Mouse (Mus musculus) liver, adult (tissue): ENCODE data around the gene Slit3.

ENCODE experiments used
- GATA4 ChIP-seq: IDR thresholded peaks from 2 replicates; pipeline ENCODE4 v1.6.1; 2014; ENCODE audit warnings: mild to moderate bottlenecking, low read length; ENCODE audit not compliant: insufficient replicate concordance

Gene Slit3

DNA sequence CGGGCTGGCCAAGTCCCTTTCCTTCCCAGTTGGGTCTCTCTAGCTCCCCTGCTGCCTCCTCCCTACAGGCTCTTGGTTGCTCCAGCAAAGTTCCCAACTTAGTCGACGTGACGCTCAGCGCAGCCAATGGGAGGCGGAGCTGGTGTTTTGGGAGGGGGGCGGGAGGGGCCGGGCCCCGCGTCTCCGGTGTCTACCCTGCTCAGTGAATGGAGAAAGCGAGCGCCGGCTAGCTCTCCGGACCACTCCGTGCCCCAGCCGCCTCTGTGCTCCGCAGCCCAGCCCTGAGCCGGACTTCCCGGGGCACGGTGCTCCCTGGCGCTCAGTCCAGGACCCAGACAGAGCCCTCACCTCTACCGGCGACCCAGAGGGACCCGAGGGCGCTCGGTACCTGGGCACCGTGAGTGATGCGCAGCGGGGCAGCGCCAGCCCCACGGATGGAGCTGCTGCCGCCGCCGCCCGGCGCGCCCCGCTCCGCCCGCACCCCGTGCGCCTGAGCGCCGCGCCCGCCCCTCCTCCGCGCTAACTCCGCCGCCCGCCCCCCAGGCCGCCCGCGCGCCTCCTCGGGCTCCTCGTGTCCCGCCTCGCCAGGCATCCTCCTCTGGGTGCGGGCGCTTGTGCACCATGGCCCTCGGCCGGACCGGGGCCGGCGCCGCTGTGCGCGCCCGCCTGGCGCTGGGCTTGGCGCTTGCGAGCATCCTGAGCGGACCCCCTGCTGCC, at the start of gene Slit3:
TSS of gene Slit3 (plus strand) at position 331 of the 717 bp plus-strand sequence.
- TF ChIP-seq GATA4: no peak

DNA sequence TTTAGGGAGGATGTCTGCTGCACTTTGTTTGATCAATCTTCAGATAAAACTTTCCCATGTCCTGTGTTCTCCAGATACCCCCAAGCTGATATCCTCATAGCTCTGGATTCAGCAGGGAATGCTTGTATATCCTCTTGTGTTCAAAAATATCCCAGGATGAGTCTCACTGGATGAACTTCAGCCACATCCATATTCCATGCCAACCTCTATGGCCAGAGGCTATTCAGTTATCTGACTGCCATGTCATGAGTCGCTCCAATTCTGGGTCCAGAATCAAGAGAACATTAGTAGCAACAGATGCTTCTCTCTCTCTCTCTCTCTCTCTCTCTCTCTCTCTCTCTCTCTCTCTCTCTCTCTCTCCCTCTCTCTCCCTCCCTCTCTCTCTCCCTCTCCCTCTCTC, 49.6 kb upstream of the Slit3 start:
- no peak for TF ChIP-seq GATA4

DNA sequence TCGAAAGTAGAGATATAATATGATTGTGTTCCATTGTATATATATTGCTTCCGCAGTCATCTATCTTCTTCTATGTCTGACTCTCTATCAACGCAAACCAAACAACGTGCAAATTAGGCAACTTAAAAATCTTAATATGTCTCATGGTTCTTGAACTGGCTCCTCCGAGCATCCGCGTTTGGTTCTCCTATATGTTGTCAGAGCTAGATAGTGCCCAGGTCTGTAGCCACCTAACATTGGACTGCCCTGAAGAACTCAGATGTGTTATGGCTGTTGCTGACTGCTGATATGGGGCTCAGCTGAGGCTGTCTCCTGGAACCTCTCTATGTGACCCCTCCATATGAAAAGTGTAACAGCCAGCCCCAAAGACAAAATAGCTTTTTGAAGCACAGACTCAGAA, 45.6 kb upstream of the Slit3 start:
- TF ChIP-seq GATA4: no peak

DNA sequence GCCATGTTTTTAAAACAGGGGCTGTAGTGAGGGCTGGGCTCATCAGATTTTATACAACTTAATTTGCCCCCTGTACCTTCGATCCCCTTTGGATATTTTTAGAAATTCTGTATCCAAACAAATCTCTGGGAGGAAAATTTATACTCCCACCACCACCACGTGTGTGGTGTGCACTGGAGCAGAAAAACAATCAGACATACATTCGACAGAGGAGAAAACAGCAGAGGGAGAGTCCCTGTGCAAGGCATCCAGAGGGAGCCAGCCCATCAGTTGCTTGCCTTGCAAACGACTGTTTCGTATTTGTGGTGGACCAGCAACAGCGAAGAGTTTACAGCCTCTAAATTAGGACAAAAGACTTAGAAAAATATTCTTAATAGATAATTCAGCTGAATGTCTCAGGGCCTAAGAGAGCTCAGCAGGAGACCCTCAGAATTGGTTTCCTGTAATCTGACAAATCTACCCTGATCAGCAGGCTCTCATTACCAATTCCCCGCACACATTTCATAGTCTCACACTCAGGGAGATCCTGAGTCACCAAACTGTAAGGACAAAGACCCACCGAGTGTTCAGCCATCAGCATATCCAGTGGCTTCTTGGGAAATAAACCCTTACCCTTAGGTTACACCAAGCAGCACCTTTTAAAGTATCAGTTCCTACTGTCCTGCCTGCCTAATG, 40.4 kb upstream of the Slit3 start:
- TF ChIP-seq GATA4: no peak

DNA sequence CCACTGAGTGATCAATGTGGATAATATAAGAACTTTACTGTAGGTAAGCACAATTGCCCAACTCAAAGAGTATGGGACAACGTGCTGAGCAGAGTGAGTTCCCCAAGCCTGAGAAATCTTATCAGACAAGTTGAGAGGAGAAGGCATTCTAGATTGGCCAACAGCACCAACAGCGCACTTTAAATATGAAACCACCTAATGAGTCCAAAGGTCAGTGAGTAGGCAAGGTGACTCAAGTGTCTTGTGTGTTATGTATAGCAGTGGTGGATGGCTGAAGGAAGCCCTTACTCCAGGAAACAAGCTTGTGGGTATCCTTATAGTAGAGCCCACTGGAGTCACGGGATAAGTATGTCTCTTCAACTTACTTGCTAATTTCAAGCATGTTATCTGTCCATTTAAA, 38.7 kb upstream of the Slit3 start:
- TF ChIP-seq GATA4: no peak

DNA sequence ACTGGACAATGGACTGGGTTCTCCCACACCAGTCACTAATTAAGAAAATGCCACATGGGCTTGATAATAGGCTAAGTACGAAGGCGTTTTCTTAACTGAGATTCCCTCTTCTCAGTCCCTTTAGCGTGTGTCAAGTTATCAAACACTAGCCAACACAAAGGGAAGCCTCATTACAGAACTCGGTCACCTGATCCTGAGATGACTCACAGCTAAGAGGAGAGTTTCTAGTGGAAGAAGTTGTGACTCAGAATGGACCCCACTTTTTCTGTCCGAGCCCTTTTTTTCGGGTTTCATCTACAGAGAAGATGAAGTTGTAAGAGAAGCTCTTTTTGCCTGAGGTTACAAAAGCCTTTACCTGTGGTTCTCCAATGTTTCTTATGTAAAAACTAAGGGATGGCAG, 38.0 kb upstream of the Slit3 start:
- no peak for TF ChIP-seq GATA4

DNA sequence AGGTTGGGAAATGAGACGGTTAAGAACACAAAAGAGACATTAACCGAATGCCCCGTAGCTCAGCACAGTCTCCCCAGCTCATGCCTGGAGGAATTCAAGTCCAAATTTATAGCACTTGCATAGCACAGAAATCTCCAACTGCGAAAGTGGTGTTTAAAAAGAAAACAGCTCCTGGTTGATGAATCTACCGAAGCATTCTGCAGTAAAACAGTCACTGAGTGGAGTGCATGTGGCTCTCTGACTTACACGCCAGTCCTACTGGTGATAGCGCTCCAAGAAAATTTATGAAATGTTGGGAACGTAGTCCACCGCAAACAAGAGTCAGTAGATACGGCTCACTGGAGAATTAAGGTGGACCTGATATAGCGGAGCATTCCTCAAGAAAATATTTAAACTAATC, 35.7 kb upstream of the Slit3 start:
- TF ChIP-seq GATA4: no peak

DNA sequence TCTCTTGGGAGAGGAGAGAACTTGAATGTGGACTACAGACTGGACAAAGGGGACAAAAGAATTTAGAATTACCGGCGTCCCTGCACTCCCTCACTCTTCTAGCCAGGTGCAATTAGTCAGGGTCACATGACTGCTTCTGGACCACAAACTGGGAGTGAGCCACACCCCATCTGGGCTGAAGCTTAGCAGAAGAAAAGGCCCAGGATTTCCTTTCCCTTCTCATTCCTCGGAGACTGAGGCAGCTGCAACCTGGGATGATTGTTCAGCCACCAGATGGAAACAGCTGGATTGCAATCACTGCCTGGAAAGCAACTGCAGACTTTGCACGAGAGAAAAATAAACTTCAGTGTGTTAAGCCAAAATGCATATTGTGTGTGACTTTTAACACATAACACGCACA, 35.0 kb upstream of the Slit3 start:
- no peak for TF ChIP-seq GATA4

DNA sequence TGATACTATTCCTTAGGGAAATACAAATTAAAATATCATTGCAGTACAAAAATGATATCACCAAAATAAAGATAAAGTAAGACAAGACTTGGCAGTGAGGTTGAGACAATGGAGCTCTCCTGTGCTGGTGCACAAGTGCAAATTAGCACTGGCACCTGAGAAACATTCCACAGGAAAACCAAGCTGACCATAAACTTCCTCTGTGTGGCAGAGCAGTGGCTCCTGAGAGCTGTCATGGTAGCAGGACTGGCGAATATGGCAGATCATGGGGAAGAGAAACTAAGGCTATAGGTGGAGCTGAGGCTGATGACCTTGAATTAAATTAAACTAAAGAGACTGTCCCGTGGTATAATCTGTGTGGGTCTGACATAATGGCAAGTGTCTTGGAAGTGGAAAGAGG, 33.6 kb upstream of the Slit3 start:
- TF ChIP-seq GATA4: no peak

DNA sequence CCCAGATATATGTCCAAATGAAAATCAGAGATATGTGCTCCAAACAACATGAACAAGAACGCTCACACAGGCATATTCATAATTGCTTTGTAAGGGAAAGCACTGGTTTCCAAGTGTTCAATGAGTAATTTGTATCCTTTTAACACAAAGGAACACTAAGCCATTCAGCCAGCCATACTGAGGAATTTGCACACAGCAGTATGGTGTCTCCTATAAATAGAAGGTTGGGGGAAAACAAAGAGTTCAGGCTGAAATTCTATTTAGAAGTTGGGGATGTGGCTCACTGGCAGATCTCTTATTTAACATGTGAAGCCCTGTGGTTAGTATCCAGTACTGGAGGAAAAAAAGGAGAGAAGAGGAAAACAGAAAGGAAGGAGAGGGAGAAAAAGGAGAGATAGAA, 32.9 kb upstream of the Slit3 start:
- no peak for TF ChIP-seq GATA4

DNA sequence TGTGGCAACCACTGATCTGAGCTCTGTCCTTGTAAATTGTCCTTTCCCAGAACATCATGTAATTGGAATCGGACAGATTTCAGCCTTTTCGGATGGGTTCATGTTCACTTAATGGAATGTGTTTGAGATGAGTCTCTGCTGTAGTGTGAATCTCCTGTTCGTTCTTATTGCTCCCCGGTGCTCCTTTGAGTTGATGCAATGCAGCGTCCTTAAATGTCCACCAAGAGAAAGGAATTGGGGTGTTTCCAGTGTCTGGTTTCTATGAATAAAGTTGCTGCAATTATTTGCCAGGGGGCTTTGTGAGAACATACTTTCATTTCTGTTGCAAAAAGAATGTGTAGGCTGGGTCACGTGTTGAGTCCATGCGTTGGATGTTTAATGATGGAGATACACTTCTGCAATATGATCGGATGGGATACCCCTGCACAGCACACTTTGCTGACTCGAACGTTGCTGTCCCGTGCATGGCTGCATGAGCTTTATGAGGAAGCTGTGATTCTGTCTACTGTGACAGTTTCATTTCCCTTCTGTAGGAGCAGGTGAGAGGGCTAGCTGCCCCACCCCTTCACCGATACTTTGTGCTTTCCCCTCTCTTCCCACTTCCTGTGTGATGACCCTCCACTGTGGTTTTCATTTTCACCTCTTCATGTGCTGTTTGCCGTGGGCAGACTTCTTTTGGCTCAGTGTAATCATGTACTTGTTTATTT, 30.2 kb upstream of the Slit3 start:
- TF ChIP-seq GATA4: no peak

DNA sequence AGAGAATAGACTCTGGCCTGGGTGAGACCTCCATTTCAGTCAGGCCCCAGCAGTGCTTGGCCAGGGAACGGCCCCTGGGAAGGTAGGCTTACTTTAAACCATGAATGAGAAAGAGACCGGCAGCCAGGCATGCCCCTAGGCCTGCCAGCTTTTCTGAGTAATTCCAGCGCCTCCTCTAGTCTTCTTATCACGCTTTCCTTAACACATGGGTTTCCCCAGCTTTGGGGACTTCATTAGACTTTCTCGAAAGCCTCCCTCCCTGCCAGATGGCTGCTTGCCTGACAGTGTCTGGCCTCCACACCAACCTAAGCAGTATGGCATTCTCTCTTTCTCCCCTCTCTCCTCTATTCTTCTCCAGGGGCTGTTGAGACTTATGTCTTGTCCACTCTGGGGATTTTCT, 24.5 kb upstream of the Slit3 start:
- no peak for TF ChIP-seq GATA4

DNA sequence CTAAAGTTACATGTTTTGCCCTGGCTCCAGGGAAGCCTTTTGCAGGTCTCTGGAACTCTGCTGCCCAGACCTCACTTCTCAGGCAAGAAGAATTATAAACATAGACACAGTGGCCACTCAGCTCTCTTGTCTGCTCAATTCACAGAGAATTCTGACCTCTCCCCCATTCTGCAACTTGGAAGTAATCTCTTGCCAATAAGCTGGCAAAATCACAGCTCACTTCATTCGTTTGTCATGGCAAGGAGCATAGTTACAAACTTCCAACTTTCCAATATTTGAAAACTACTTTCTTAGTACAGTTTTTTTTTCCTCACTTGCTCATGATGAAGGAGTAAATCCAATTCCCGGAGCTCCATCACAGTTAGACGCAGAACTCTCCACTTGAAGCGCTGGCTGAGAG, 11.2 kb upstream of the Slit3 start:
- TF ChIP-seq GATA4: no peak

DNA sequence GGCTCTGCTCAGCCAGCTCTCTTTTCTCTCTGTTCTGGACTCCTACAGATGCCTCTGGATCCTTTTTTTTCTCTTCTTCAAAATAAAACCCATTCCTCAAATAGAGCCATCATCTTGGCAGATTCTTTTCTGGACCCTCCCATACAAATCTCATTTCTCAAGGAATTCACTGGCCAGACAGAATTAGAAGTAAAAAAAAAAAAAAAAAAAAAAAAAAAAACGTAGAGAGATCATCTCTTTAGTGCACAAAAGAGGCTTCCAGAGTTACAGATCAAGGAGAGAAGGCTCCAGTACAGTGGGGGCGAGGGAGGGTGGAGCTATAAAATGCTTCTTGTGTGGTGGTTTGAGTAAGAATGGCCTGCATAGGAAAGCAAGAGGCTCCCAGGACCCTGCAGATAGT, 10.2 kb upstream of the Slit3 start:
- no peak for TF ChIP-seq GATA4

DNA sequence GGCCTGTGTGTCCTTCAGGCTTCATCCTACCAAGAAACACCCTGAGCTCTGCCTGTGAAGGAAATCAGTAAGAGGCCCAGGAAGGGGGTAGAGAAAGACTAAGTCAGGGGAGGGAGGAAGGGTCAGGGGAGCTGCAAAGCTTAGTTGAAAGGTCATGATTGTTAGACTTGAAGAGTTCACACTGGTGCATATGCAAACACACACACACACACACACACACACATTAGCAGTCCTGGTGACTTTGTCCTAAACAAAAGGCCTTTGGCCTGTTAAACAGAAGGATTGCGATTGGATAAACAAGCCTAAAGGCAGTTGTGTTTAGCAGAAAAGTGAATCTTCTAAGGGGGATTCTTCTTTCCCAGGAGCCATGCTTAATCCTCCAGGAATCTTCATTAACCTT, 7.7 kb upstream of the Slit3 start:
- TF ChIP-seq GATA4: no peak

DNA sequence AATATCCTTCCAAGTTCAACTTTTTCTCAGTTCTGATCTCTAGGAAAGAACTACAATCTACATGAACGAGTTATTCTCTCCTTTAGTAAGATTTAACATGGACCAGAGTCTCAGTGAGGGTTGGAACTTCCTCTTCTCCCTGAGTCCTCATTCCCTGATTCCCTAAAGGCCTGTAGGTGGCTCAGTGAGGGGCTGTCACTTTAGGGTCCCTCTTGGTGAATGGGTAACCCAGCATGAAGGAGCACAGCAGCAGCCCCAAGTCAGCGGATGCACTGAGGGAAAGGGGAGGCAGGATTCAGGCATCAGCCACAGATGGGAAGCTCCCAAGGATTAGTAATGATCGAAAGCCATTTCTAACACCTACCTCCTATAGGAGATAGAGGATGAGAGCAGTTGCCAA, 4.6 kb upstream of the Slit3 start:
- TF ChIP-seq GATA4: no peak
